Mouse (Mus musculus): ENCODE results near the gene 4930558C23Rik. TPM values are rescaled to one million over a fixed set of nuclear protein-coding genes. Genes with fewer than 3 reads are reported as not detected.

The 4930558C23Rik gene
- not detected for polyA plus RNA-seq (2017; shearing (Covaris generic))

DNA sequence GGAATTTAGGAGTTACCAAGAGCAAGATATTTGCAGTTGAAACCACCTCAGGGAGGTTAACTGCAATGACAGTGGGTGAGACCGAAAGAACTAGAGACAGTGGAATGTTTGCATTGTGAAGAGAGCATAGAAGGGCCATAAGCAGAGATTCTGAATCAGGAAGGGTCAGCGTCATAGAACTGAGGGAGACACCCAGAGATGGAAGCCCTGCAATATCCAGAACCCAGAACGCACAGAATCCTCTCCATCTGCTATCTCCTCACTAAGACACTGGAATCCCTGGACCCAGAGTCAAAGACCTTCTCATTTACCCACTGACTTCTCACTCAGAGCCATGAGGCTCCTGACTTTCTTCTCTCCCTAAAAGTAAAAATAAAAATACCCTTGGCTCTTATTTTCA lies at the start of gene 4930558C23Rik:
Gene 4930558C23Rik, minus strand, starts transcription at position 101 of the 400 bp plus-strand sequence.

DNA sequence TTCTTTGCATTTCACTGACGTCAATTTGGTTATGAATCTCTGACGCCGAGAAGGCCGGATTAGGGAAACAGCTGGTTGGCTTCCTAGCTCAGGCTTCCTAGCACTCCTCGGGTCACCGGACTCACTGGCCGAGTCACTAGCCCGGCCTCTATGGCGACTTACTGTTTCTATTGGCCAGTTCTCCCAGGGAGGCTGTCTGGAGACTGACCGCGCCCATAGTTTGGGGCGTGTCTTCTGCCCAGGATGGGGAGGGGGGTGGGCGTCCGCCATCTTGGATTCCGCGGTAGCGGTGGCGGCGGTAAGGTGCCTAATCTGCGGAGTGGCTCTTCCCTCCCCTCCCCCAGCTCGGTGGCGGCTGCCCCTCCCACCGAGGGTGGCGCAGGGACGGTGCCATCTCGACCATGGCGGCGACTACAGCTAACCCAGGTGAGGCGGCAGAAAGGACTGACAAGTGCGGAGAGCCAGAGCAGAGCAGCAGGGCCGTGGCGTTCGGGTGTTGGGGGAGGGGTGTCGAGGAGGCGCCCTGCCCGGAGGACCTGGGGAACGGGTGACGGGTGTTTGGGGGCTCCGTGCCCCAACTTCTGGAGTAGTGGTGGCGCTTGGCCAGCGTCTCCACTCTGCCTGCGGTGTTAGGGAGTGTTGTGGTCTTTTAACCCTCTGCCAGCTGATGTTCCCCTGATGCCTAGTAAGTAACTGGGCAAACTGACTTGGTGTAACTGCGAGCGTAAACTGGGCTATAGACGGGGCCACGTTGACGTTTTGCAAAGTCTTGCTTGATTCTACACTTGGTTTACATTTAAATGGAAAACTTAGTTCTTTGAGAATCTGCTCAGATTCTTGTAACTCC lies 31.7 kb upstream of the 4930558C23Rik start, which contains the start of gene Arnt:
Gene Arnt, plus strand, starts transcription at position 253 of the 847 bp plus-strand sequence.

DNA sequence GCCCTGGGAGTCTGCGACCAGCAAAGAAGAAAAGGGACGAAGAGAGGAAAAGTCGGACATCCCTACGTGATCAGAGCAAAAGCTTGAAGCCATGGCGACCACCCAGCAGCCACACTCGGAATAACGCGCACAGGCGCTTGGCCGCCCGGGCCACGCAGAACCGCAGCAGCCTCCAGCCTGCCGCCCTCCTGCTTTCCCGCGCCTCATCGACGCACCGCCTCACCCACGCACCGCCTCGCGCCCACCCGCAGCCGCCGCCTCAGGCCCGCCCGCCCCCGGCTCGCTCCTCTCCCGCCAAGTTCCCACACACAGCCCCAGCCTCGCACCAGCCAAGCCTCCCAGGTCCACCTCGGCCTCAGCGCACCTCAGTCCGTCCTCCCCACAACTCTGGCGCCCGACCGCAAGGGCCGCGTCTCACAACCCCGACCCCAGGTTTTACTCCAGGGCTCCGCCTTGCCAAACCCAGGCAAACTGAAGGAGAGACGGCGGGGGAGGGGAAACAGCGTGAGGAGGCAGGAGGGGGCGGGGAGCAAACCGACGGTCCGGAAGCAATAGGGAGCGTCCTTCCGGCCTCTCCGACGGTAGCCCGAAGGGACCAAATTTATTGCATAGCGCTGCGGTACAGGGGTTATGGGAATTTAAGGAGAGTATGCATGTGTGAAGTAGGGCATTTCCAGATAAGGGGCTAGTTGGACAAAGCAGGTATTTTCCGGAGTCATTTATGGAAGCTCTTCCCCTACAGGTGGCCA lies 45.8 kb downstream of the 4930558C23Rik start, which contains the start of gene Setdb1:
Gene Setdb1, minus strand, starts transcription at position 502 of the 749 bp plus-strand sequence.

Other genes starting within 250 kb of the 4930558C23Rik start
- gene Sema6c, start 242.4 kb downstream of the 4930558C23Rik start, polyA plus RNA-seq (2017; shearing (Covaris generic)): 0.24 TPM
- gene Gabpb2, start 184.9 kb downstream of the 4930558C23Rik start, polyA plus RNA-seq (2017; shearing (Covaris generic)): 38.0 TPM
- 512 TPM for gene Cdc42se1, start 174.1 kb downstream of the 4930558C23Rik start, polyA plus RNA-seq (2017; shearing (Covaris generic))
- 9.7 TPM for gene Mllt11, start 170.7 kb downstream of the 4930558C23Rik start, polyA plus RNA-seq (2017; shearing (Covaris generic))
- 1.6 TPM for gene Gm128, start 161.2 kb downstream of the 4930558C23Rik start, polyA plus RNA-seq (2017; shearing (Covaris generic))
- not detected for gene Bnipl, start 151.6 kb downstream of the 4930558C23Rik start, polyA plus RNA-seq (2017; shearing (Covaris generic))
- gene Mindy1, start 121.5 kb downstream of the 4930558C23Rik start, polyA plus RNA-seq (2017; shearing (Covaris generic)): 28.5 TPM
- gene Prune1, start 120.8 kb downstream of the 4930558C23Rik start, polyA plus RNA-seq (2017; shearing (Covaris generic)): 8.7 TPM
- gene Anxa9, start 95.7 kb downstream of the 4930558C23Rik start, polyA plus RNA-seq (2017; shearing (Covaris generic)): 0.60 TPM
- gene Cers2, start 88.0 kb downstream of the 4930558C23Rik start, polyA plus RNA-seq (2017; shearing (Covaris generic)): 305 TPM
- gene Setdb1, start 45.6 kb downstream of the 4930558C23Rik start, polyA plus RNA-seq (2017; shearing (Covaris generic)): 49.6 TPM
- 60.8 TPM for gene Arnt, start 31.5 kb upstream of the 4930558C23Rik start, polyA plus RNA-seq (2017; shearing (Covaris generic))
- 0.19 TPM for gene Ctsk, start 96.4 kb upstream of the 4930558C23Rik start, polyA plus RNA-seq (2017; shearing (Covaris generic))
- gene Ctss, start 123.9 kb upstream of the 4930558C23Rik start, polyA plus RNA-seq (2017; shearing (Covaris generic)): 386 TPM
- gene Hormad1, start 156.8 kb upstream of the 4930558C23Rik start, polyA plus RNA-seq (2017; shearing (Covaris generic)): not detected
- gene Golph3l, start 186.1 kb upstream of the 4930558C23Rik start, polyA plus RNA-seq (2017; shearing (Covaris generic)): 55.8 TPM
- 96.7 TPM for gene Ensa, start 222.2 kb upstream of the 4930558C23Rik start, polyA plus RNA-seq (2017; shearing (Covaris generic))

Data from CD4-positive, CD25-positive, alpha-beta regulatory T cell, adult 9 weeks (primary cell).